Comparison of ENCODE assay signal across 8 mouse cellular contexts in genomic region chr9:13195762-13196161, GRCm38 (mm10). TPM values are rescaled to one million over a fixed set of nuclear protein-coding genes. Genes with fewer than 3 reads are reported as not detected.
A peak's percentile ranks its signal among the peaks of the same experiment; 100 is the strongest.
DNase-seq lines count a peak whose midpoint lies in the region; ATAC-seq and TF ChIP-seq lines count a peak whose summit lies in the region.

No protein-coding gene starts in this region.

- ATAC-seq in liver, embryonic 14.5 days (ENCODE audit: insufficient read depth), result no peak

- no peak overlapping the region for H3K4me3 ChIP-seq in liver, embryonic 14.5 days (ENCODE audit: insufficient read depth in 1 of 2, low read depth in 2 of 2, low read length in 2 of 2)

- no peaks in the 10 kb centered on the region for H3K9me3 ChIP-seq in liver, embryonic 14.5 days (ENCODE audit: control insufficient read depth, low read length)

- no peaks in the 10 kb centered on the region for H3K4me1 ChIP-seq in liver, embryonic 14.5 days (replicated peaks; ENCODE audit: control insufficient read depth in 2 of 2, insufficient read depth in 2 of 2, low read length in 1 of 2)

- 6% methylated on average over 7 of the region's 7 CpGs for WGBS in liver, embryonic 14.5 days (ENCODE audit: insufficient replicate concordance)

- DNase-seq in heart, postnatal 4 days, result peak; percentile 9
- DNase-seq in heart, postnatal 25 days (ENCODE audit: low spot score), result no peak
- DNase-seq in MEL-GATA-1-ER (ENCODE audit: extremely low read depth, low read depth), result peak; percentile 19
- DNase-seq in embryo, embryonic 11 days, result peak; percentile 78
- peak; percentile 5 to 8 for DNase-seq in kidney, adult 8-10 months
- DNase-seq in liver, embryonic 14.5 days (ENCODE audit: low read depth in 3 of 3, low spot score in 3 of 3), result peak in 2 of 3 experiments; percentile 16 to 20
- peak; percentile 46 for DNase-seq in right cerebral cortex, postnatal 4 days
- DNase-seq in urinary bladder, postnatal 14 days (ENCODE audit: low spot score), result no peak

- H3K27ac ChIP-seq in liver, embryonic 14.5 days, result no peak overlapping the region

- TF ChIP-seq CTCF in liver, embryonic 14.5 days (IDR thresholded peaks at IDR 0.05; ENCODE audit: low read depth), result peak; percentile 62

- H3K27me3 ChIP-seq in liver, embryonic 14.5 days (ENCODE audit: control insufficient read depth, insufficient read depth, low read length), result no peaks in the 10 kb centered on the region

- H3K4me2 ChIP-seq in liver, embryonic 14.5 days (ENCODE audit: low read depth), result no peak overlapping the region

- no peak for TF ChIP-seq EP300 in liver, embryonic 14.5 days (IDR thresholded peaks at IDR 0.05; ENCODE audit: low read depth)

- intact Hi-C loops in heart, postnatal 25 days (cut with DNase I), result no loop called here

- H3K9ac ChIP-seq in liver, embryonic 14.5 days (replicated peaks), result no peak overlapping the region

- no peaks in the 10 kb centered on the region for H3K36me3 ChIP-seq in liver, embryonic 14.5 days (replicated peaks; ENCODE audit: control insufficient read depth, insufficient read depth, low read depth)

RNA-seq across cellular contexts. Expression of gene Jrkl, which starts 49.9 kb away (rescaled TPM):
- total RNA-seq in heart, postnatal 4 days (2021), result 1 to 10 TPM; 7.9 to 8.6 TPM
- total RNA-seq in heart, postnatal 25 days (2021), result 1 to 10 TPM; 6.5 to 7.0 TPM
- polyA plus RNA-seq in liver, embryonic 14.5 days (2012; rRNA removed), result 0.98 and 2.1 TPM in 2 replicates
- polyA plus RNA-seq in liver, embryonic 14.5 days (2014; fragmentation: Nextera tagmentation; extraction: Ambion mirVana), result 1.5 TPM in 2 replicates

RNA-seq across cellular contexts. Expression of gene Ccdc82, which starts 51.0 kb away (rescaled TPM):
- total RNA-seq in heart, postnatal 4 days (2021), result 10 to 100 TPM; 13.0 to 13.5 TPM
- total RNA-seq in heart, postnatal 25 days (2021), result 1 to 10 TPM; 6.7 to 8.0 TPM
- polyA plus RNA-seq in liver, embryonic 14.5 days (2012; rRNA removed), result 8.2 and 11.1 TPM in 2 replicates
- 10.0 and 10.4 TPM in 2 replicates for polyA plus RNA-seq in liver, embryonic 14.5 days (2014; fragmentation: Nextera tagmentation; extraction: Ambion mirVana)

Comparison
In these comparisons a context has a peak if more than half of its experiments do, and no peak if none do; other contexts are left out.
1. DNase-seq: peak in heart, postnatal 4 days (single experiment), MEL-GATA-1-ER (single experiment), embryo, embryonic 11 days (single experiment), kidney, adult 8-10 months (2 of 2), liver, embryonic 14.5 days (2 of 3) and right cerebral cortex, postnatal 4 days (single experiment); none in heart, postnatal 25 days (single experiment) and urinary bladder, postnatal 14 days (single experiment).